Mouse (Mus musculus) stomach, postnatal 0 days (tissue): Measurements from ENCODE around the gene Duox1.

Experiments
- CTCF ChIP-seq: IDR thresholded peaks from 2 replicates; pipeline ENCODE4 v1.5.1; 2016; ENCODE audit warnings: antibody characterized with exemption, low read depth, mild to moderate bottlenecking, moderate library complexity
- EP300 ChIP-seq: optimal IDR thresholded peaks from 2 replicates; pipeline ENCODE3; 2016; ENCODE audit warnings: antibody characterized with exemption

DNA sequence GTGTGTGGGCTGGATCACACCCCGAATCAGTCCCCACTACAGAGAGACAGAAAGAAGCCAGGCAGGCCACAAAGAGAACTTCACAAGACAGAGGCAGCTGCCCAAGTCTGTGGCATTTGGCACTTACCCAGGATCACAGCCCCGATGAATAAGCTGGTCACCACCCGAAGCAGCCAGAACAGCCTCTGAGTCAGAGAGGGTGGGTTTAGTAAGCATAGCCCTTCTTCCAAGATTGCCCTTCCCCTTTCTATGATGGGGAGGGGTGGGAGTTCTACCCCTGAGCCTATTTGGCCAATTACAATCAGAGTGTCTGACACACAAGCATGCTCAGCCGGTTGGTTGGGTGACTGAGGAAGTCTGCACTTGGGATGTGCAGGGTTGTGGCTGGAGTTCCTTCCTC is 9.3 kb upstream of the Duox1 start:
- TF ChIP-seq CTCF (no peak), EP300 (no peak)
